Mouse (Mus musculus): Measurements from ENCODE around the gene Trit1.

DNA sequence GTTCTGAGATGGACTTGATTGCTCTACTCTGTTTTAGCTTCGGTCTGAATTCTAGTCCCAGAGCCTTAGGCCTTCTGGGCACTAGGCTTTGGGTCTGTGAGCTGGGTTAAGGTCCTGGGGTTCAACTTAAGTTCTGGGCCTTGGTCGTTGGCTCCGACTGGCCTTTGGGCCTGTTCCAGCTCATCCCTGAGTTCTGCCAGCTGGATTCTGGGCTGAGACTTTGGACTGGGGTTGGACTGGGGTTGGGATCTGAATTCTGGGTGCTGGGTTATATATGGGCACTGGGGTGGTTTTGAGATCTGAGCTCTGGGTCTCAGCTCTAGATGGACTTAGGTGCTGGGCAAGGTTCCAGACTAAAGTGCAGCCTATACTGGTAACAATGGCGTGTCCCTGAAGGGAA, 45.2 kb upstream of the Trit1 start:
- TF ChIP-seq CTCF (IDR thresholded peaks at IDR 0.05; ENCODE audit: low read depth) (no peak), EP300 (optimal IDR thresholded peaks at IDR 0.05) (no peak)

All from stomach, postnatal 0 days (tissue).